Mouse (Mus musculus): ENCODE results near the gene Nmt2. TPM values are rescaled to one million over a fixed set of nuclear protein-coding genes. Genes with fewer than 3 reads are reported as not detected.

Nmt2 gene
- polyA plus RNA-seq, 1 experiment from 2014 or later: 28.9 TPM

GRCm38 (mm10) chr2:3365127-3365526 is 81.1 kb downstream of the Nmt2 start:
- Histone ChIP-seq H3K4me2 (ENCODE audit: low read depth, low read length) (no peak overlapping the region), H3K4me1 (ENCODE audit: control insufficient read depth, insufficient read depth, low read length) (no peaks in the 10 kb centered on the region), H3K9me3 (replicated peaks; ENCODE audit: control insufficient read depth, low read length) (no peaks in the 10 kb centered on the region), H3K4me3 (ENCODE audit: low read length) (no peak overlapping the region), H3K36me3 (ENCODE audit: control insufficient read depth, insufficient read depth) (no peaks in the 10 kb centered on the region), H3K27me3 (ENCODE audit: control insufficient read depth, insufficient read depth, low read length) (peaks cover 3% of the 10 kb centered on the region; the same call in 1 of the 2 replicates), H3K27ac (ENCODE audit: low read length) (no peak overlapping the region), H3K9ac (ENCODE audit: low read length) (no peak overlapping the region)
- 64% methylated on average over 4 of the region's 4 CpGs for WGBS
- no peak for ATAC-seq (replicated peaks; ENCODE audit: extremely low read depth, insufficient read depth, low FRiP score)

Other genes with a start within 250 kb of the Nmt2 start
- 21.6 and 26.5 TPM in 2 replicates for gene Fam171a1, start 170.0 kb upstream of the Nmt2 start, polyA plus RNA-seq (2015; fragmentation: Nextera tagmentation; extraction: Ambion mirVana)
- 10.9 and 11.9 TPM in 2 replicates for gene Rpp38, start 48.4 kb downstream of the Nmt2 start, polyA plus RNA-seq (2015; fragmentation: Nextera tagmentation; extraction: Ambion mirVana)
- gene Acbd7, start 52.0 kb downstream of the Nmt2 start, polyA plus RNA-seq (2015; fragmentation: Nextera tagmentation; extraction: Ambion mirVana): 0.49 and 0.51 TPM in 2 replicates
- gene Olah, start 113.0 kb downstream of the Nmt2 start, polyA plus RNA-seq (2015; fragmentation: Nextera tagmentation; extraction: Ambion mirVana): not detected in 2 replicates
- gene Meig1, start 138.4 kb downstream of the Nmt2 start, polyA plus RNA-seq (2015; fragmentation: Nextera tagmentation; extraction: Ambion mirVana): 2.7 and 3.9 TPM in 2 replicates
- gene Dclre1c, start 139.9 kb downstream of the Nmt2 start, polyA plus RNA-seq (2015; fragmentation: Nextera tagmentation; extraction: Ambion mirVana): 3.9 and 5.3 TPM in 2 replicates
- gene Suv39h2, start 190.8 kb downstream of the Nmt2 start, polyA plus RNA-seq (2015; fragmentation: Nextera tagmentation; extraction: Ambion mirVana): 5.5 and 5.8 TPM in 2 replicates
- gene Gm45902, start 228.6 kb downstream of the Nmt2 start, polyA plus RNA-seq (2015; fragmentation: Nextera tagmentation; extraction: Ambion mirVana): 3.2 and 3.9 TPM in 2 replicates
- gene Hspa14, start 228.6 kb downstream of the Nmt2 start, polyA plus RNA-seq (2015; fragmentation: Nextera tagmentation; extraction: Ambion mirVana): 75.8 and 86.8 TPM in 2 replicates
- gene Cdnf, start 228.8 kb downstream of the Nmt2 start, polyA plus RNA-seq (2015; fragmentation: Nextera tagmentation; extraction: Ambion mirVana): 0.35 and 0.69 TPM in 2 replicates

All from heart, embryonic 16.5 days (tissue).